Mouse (Mus musculus): ENCODE measurements around the gene Mmp25. TPM values are rescaled to one million over a fixed set of nuclear protein-coding genes. Genes with fewer than 3 reads are reported as not detected.

Gene Mmp25
- polyA plus RNA-seq, 1 experiment from 2014 or later = 0.78 TPM

Other genes starting within 250 kb of the Mmp25 start
- not detected in 2 replicates for gene Vmn2r117, start 165.6 kb downstream of the Mmp25 start, polyA plus RNA-seq (2015; fragmentation: Nextera tagmentation; extraction: Ambion mirVana)
- gene Zfp213, start 81.0 kb downstream of the Mmp25 start, polyA plus RNA-seq (2015; fragmentation: Nextera tagmentation; extraction: Ambion mirVana) = 17.4 and 21.7 TPM in 2 replicates
- gene Zfp13, start 45.8 kb downstream of the Mmp25 start, polyA plus RNA-seq (2015; fragmentation: Nextera tagmentation; extraction: Ambion mirVana) = 12.9 TPM in 2 replicates
- 0.26 and 0.36 TPM in 2 replicates for gene Zscan10, start 44.4 kb downstream of the Mmp25 start, polyA plus RNA-seq (2015; fragmentation: Nextera tagmentation; extraction: Ambion mirVana)
- 4.3 and 4.7 TPM in 2 replicates for gene Bicdl2, start 15.2 kb upstream of the Mmp25 start, polyA plus RNA-seq (2015; fragmentation: Nextera tagmentation; extraction: Ambion mirVana)
- gene Hcfc1r1, start 28.3 kb upstream of the Mmp25 start, polyA plus RNA-seq (2015; fragmentation: Nextera tagmentation; extraction: Ambion mirVana) = 88.4 and 90.6 TPM in 2 replicates
- gene Thoc6, start 28.6 kb upstream of the Mmp25 start, polyA plus RNA-seq (2015; fragmentation: Nextera tagmentation; extraction: Ambion mirVana) = 49.2 and 50.3 TPM in 2 replicates
- gene Tnfrsf12a, start 32.2 kb upstream of the Mmp25 start, polyA plus RNA-seq (2015; fragmentation: Nextera tagmentation; extraction: Ambion mirVana) = 22.0 and 23.1 TPM in 2 replicates
- 196 and 206 TPM in 2 replicates for gene Cldn6, start 34.0 kb upstream of the Mmp25 start, polyA plus RNA-seq (2015; fragmentation: Nextera tagmentation; extraction: Ambion mirVana)
- 2.4 and 2.6 TPM in 2 replicates for gene Cldn9, start 38.7 kb upstream of the Mmp25 start, polyA plus RNA-seq (2015; fragmentation: Nextera tagmentation; extraction: Ambion mirVana)
- 0.14 TPM in 1 of 2 replicates, not detected in the other for gene 1520401A03Rik, start 77.5 kb upstream of the Mmp25 start, polyA plus RNA-seq (2015; fragmentation: Nextera tagmentation; extraction: Ambion mirVana)
- 58.2 and 58.8 TPM in 2 replicates for gene Pkmyt1, start 81.1 kb upstream of the Mmp25 start, polyA plus RNA-seq (2015; fragmentation: Nextera tagmentation; extraction: Ambion mirVana)
- gene Paqr4, start 95.6 kb upstream of the Mmp25 start, polyA plus RNA-seq (2015; fragmentation: Nextera tagmentation; extraction: Ambion mirVana) = 51.8 and 52.7 TPM in 2 replicates
- gene Kremen2, start 100.6 kb upstream of the Mmp25 start, polyA plus RNA-seq (2015; fragmentation: Nextera tagmentation; extraction: Ambion mirVana) = 0.25 and 0.83 TPM in 2 replicates
- gene Flywch1, start 126.3 kb upstream of the Mmp25 start, polyA plus RNA-seq (2015; fragmentation: Nextera tagmentation; extraction: Ambion mirVana) = 61.3 and 65.2 TPM in 2 replicates
- 29.0 and 31.4 TPM in 2 replicates for gene Flywch2, start 140.8 kb upstream of the Mmp25 start, polyA plus RNA-seq (2015; fragmentation: Nextera tagmentation; extraction: Ambion mirVana)
- gene Srrm2, start 145.3 kb upstream of the Mmp25 start, polyA plus RNA-seq (2015; fragmentation: Nextera tagmentation; extraction: Ambion mirVana) = 411 and 414 TPM in 2 replicates
- gene Elob, start 183.9 kb upstream of the Mmp25 start, polyA plus RNA-seq (2015; fragmentation: Nextera tagmentation; extraction: Ambion mirVana) = 980 and 1,001 TPM in 2 replicates
- not detected in 2 replicates for gene Prss33, start 190.8 kb upstream of the Mmp25 start, polyA plus RNA-seq (2015; fragmentation: Nextera tagmentation; extraction: Ambion mirVana)
- gene Prss32, start 198.6 kb upstream of the Mmp25 start, polyA plus RNA-seq (2015; fragmentation: Nextera tagmentation; extraction: Ambion mirVana) = 0.41 TPM in 1 of 2 replicates, not detected in the other
- gene Prss41, start 198.9 kb upstream of the Mmp25 start, polyA plus RNA-seq (2015; fragmentation: Nextera tagmentation; extraction: Ambion mirVana) = 0.75 and 0.99 TPM in 2 replicates
- not detected in 2 replicates for gene Prss21, start 222.8 kb upstream of the Mmp25 start, polyA plus RNA-seq (2015; fragmentation: Nextera tagmentation; extraction: Ambion mirVana)
- not detected in 2 replicates for gene Dcpp1, start 235.6 kb upstream of the Mmp25 start, polyA plus RNA-seq (2015; fragmentation: Nextera tagmentation; extraction: Ambion mirVana)
- gene Dcpp2, start 235.6 kb upstream of the Mmp25 start, polyA plus RNA-seq (2015; fragmentation: Nextera tagmentation; extraction: Ambion mirVana) = not detected in 2 replicates

Measured in lung, embryonic 16.5 days (tissue).